Mouse (Mus musculus): ENCODE data around the gene Dnaja4. TPM values are rescaled to one million over a fixed set of nuclear protein-coding genes. Genes with fewer than 3 reads are reported as not detected.

Gene Dnaja4
- total RNA-seq, 2 experiments from 2014 or later, result 69.1 to 78.4 TPM

- intact Hi-C loops (cut with DNase I), result no loop called here
- DNase-seq (ENCODE audit: low spot score), result no peak
Measured at GRCm38 (mm10) chr9:54699087-54699344, 343 bp downstream of the Dnaja4 start.

- peak; percentile 72 for DNase-seq (ENCODE audit: low spot score)
- intact Hi-C loops (cut with DNase I), result no loop called here
Measured at GRCm38 (mm10) chr9:54699345-54700173, 886 bp downstream of the Dnaja4 start.

- intact Hi-C loops (cut with DNase I), result no loop called here
- DNase-seq (ENCODE audit: low spot score), result no peak
Measured at GRCm38 (mm10) chr9:54700174-54700475, 1.5 kb downstream of the Dnaja4 start.

GRCm38 (mm10) chr9:54700746-54701145, 2.1 kb downstream of the Dnaja4 start:
- DNase-seq (ENCODE audit: low spot score), result no peak
- intact Hi-C loops (cut with DNase I), result no loop called here

- DNase-seq (ENCODE audit: low spot score), result no peak
Measured at GRCm38 (mm10) chr9:54702581-54702980, 3.9 kb downstream of the Dnaja4 start.

GRCm38 (mm10) chr9:54704361-54704760, 5.7 kb downstream of the Dnaja4 start:
- DNase-seq (ENCODE audit: low spot score), result no peak
- intact Hi-C loops (cut with DNase I), result no loop called here

More at GRCm38 (mm10) chr9:54702581-54702980, 3.9 kb downstream of the Dnaja4 start:
- intact Hi-C loops (cut with DNase I), result no loop called here

- intact Hi-C loops (cut with DNase I), result no loop called here
- no peak for DNase-seq (ENCODE audit: low spot score)
Measured at GRCm38 (mm10) chr9:54705561-54705960, 6.9 kb downstream of the Dnaja4 start.

- DNase-seq (ENCODE audit: low spot score), result no peak
- intact Hi-C loops (cut with DNase I), result no loop called here
Measured at GRCm38 (mm10) chr9:54707288-54707999, 8.8 kb downstream of the Dnaja4 start.

GRCm38 (mm10) chr9:54708085-54708484, 9.4 kb downstream of the Dnaja4 start:
- intact Hi-C loops (cut with DNase I), result no loop called here
- DNase-seq (ENCODE audit: low spot score), result no peak

GRCm38 (mm10) chr9:54715776-54716175, 17.1 kb downstream of the Dnaja4 start:
- intact Hi-C loops (cut with DNase I), result no loop called here
- no peak for DNase-seq (ENCODE audit: low spot score)

- intact Hi-C loops (cut with DNase I), result no loop called here
- DNase-seq (ENCODE audit: low spot score), result no peak
Measured at GRCm38 (mm10) chr9:54717527-54717926, 18.9 kb downstream of the Dnaja4 start.

- intact Hi-C loops (cut with DNase I), result no loop called here
- DNase-seq (ENCODE audit: low spot score), result no peak
Measured at GRCm38 (mm10) chr9:54722156-54722555, 23.5 kb downstream of the Dnaja4 start.

- intact Hi-C loops (cut with DNase I), result no loop called here
Measured at GRCm38 (mm10) chr9:54722596-54722995, 23.9 kb downstream of the Dnaja4 start.

GRCm38 (mm10) chr9:54726315-54726714, 27.6 kb downstream of the Dnaja4 start:
- DNase-seq (ENCODE audit: low spot score), result no peak
- intact Hi-C loops (cut with DNase I), result no loop called here

More at GRCm38 (mm10) chr9:54722596-54722995, 23.9 kb downstream of the Dnaja4 start:
- DNase-seq (ENCODE audit: low spot score), result no peak

GRCm38 (mm10) chr9:54732122-54732521, 33.4 kb downstream of the Dnaja4 start:
- intact Hi-C loops (cut with DNase I), result loop anchor here (5.0 kb wide), 1 partner anchor 220 kb away; the partner anchor contains the start of genes AY074887 and Psma4
- no peak for DNase-seq (ENCODE audit: low spot score)

- DNase-seq (ENCODE audit: low spot score), result peak; percentile 93
- intact Hi-C loops (cut with DNase I), result loop anchor here (5.0 kb wide), 1 partner anchor 218 kb away; the partner anchor contains the start of genes AY074887 and Psma4
Measured at GRCm38 (mm10) chr9:54733921-54734638, 35.4 kb downstream of the Dnaja4 start, which contains the start of gene Wdr61. Gene Wdr61, minus strand, starts transcription at chr9:54734519.

GRCm38 (mm10) chr9:54734639-54735252, 36.1 kb downstream of the Dnaja4 start:
- intact Hi-C loops (cut with DNase I), result loop anchor here (5.0 kb wide), 2 partner anchors 128 to 218 kb away; partner anchors contain the start of genes AY074887, Ireb2 and Psma4
- DNase-seq (ENCODE audit: low spot score), result no peak

- intact Hi-C loops (cut with DNase I), result loop anchor here (2.0 to 5.0 kb wide), 2 partner anchors 126 to 375 kb away; partner anchors contain the start of gene Ireb2
- DNase-seq (ENCODE audit: low spot score), result no peak
Measured at GRCm38 (mm10) chr9:54736284-54736701, 37.6 kb downstream of the Dnaja4 start.

- intact Hi-C loops (cut with DNase I), result loop anchor here (1.0 to 5.0 kb wide), 2 partner anchors 83 to 124 kb away; partner anchors contain the start of gene Ireb2
- DNase-seq (ENCODE audit: low spot score), result no peak
Measured at GRCm38 (mm10) chr9:54738376-54738775, 39.7 kb downstream of the Dnaja4 start.

- no peak for DNase-seq (ENCODE audit: low spot score)
- intact Hi-C loops (cut with DNase I), result no loop called here
Measured at GRCm38 (mm10) chr9:54743891-54744290, 45.2 kb downstream of the Dnaja4 start.
